Mouse (Mus musculus): ENCODE results near the gene Bdkrb2.

Bdkrb2 gene

DNA sequence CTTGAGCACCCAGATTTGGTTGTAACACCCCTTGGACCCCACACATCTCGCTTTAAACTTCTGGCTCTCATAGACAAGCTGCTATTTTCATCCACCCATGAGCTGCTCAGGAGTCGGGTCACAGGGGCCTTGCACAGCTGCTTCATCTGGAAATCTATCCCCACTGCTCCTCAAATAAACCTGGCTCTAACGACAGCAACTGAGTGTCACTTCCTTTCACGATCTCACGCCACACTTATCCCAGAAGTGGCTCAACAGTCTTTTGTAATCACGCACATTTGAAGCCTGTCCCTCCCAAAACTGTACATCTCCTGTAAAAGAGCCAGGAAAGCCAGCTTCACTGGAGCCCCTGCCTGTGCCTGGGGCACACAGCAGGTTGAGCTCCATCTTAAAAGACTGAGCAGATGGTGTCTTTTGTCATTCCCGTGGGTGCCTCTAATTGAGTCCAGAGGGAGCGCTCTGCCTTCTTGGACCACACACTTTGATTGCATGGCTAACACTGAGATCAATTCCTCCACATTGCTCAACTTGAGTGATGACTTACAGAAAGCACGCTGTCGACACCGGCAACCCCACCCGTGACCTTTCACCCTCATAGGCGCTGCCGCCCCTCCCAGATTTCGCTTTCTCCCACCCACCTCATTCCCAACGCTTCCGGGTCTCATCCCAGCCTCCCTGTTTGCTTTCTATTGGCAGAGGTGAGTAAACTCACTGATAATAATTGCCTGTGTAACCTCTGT, 17.2 kb upstream of the Bdkrb2 start:
- ATAC-seq (ENCODE audit: insufficient number of reproducible peaks, low FRiP score, low TSS enrichment): no peak

DNA sequence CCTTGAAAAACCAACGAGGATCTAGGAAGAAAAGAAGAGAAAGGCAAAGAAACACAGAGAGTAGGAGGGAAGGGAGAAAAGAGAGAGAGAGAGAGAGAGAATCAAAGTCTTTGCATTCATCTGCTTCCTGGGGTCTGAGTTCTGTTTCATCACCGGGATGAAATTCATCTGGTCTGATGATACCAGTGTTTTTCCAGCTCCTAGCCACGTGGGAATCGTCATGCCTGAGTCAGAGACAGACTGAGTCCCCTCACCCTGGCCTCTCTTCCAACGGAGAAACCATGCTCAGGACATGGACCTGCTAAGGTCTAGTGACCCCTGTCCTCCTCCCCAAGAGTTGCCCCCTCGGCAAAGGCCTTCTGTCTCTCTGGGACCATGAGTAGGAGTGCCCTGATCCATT, 16.5 kb upstream of the Bdkrb2 start:
- ATAC-seq (ENCODE audit: insufficient number of reproducible peaks, low FRiP score, low TSS enrichment): no peak

DNA sequence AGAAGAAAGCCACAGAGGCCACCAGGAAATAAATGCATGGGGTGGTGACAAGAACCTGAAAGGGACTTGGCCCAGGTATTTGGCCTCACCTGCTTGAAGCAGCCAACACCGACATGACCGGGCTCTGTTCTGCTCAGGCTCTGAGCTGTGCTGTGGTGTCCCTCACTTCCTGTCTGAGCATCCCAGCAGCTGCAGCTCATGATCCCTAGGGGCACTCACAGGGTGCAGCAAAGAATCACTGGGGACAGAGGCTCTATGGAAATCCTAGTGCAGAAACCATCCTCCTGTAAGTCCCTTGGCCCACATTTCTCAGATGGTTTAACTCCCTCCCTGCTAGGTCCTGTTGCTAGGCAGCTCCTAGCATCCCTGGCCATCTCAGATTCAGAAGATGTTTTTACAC, 15.9 kb upstream of the Bdkrb2 start:
- no peak for ATAC-seq (ENCODE audit: insufficient number of reproducible peaks, low FRiP score, low TSS enrichment)

DNA sequence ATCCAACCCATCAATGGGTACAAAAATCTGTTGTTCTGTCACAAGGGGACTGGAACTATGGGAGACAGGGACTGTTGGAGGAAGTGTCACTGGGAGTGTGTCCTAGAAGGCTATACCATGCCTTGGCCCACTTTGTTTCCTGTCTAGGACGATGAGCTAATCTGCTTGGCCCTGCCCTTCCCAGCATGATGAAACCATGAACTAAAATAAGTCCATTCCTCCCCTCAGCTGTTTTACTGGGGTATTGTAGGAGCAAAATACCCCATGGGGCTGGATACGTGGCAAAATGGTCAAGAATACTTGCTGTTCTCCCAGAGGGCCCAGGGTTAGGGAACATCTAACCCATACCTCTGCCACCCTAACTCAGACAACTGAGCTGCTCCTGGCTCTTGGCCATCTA, 15.0 kb upstream of the Bdkrb2 start:
- ATAC-seq (ENCODE audit: insufficient number of reproducible peaks, low FRiP score, low TSS enrichment): no peak

DNA sequence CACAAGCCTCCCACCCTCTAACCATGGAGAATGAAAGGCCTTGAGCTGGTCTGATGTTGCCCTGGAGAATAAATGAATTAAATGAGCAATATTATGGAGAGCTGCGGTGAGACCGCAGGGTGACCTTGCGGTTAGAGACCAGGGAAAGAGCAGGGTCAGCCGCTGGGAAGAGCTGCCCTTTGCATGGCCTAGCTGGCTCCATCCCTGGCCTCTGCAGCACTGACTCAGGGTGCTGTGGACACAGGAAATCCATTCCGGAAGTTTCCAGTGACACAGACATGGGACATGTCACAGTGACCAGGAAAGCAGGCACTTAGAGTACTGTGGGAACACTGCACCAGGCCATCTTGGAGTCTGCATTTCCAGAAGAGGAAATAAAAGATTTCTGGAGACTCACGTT, 14.1 kb upstream of the Bdkrb2 start:
- no peak for ATAC-seq (ENCODE audit: insufficient number of reproducible peaks, low FRiP score, low TSS enrichment)

DNA sequence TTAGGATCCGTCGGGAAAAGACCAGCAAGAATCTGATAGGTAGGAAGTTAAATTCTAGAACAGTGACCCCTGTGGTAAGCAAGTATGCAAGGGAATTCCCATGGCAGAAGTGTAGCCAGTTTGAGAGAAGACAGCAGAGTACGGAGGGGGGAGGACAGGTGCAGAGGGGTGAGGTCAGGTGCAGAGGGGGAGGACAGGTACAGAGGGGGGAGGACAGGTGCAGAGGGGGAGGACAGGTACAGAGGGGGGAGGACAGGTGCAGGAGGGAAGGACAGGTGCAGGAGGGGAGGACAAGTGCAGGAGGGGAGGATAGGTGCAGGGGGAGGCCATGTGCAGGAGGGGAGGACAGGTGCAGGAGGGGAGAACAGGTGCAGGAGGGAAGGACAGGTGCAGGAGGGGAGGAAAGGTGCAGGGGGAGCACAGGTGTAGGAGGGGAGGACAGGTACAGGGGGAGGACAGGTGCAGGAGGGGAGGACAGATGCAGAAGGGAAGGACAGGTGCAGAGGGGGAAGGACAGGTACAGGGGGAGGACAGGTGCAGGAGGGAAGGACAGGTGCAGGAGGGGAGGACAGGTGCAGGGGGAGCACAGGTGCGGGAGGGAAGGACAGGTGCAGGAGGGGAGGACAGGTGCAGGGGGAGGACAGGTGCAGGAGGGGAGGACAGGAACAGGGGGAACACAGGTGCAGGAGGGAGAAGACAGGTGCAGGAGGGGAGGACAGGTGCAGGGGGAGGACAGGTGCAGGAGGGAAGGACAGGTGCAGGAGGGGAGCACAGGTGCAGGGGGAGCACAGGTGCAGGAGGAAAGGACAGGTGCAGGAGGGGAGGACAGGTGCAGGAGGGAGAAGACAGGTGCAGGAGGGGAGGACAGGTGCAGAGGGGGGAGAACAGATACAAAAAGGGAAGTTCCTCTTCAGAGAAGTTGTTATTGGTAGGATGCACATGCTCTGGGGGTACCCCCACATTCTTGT, 12.9 kb upstream of the Bdkrb2 start:
- ATAC-seq (ENCODE audit: insufficient number of reproducible peaks, low FRiP score, low TSS enrichment): no peak

DNA sequence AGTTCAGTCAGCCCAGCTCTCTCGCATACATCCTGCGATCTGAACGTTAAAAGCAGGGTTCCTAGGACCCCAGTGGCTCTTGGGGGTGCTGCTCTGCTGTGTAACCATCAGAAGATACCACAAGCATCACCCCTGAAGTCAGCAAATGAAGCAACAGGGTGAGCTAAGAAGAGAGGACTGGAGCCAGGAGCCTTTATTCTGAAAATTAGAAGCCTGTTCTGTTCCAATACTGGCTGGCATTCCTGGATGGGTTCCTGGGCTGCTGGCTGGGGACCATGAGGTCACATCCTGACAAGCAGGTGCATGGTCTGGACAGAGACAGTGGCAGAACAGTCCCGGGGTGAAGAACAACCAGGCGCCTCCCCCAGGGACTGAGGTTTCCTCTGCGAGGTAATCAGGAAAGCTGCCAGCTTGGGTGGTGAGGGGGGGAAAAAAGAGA, 11.5 kb upstream of the Bdkrb2 start:
- peak; percentile 41 for ATAC-seq (ENCODE audit: insufficient number of reproducible peaks, low FRiP score, low TSS enrichment)

DNA sequence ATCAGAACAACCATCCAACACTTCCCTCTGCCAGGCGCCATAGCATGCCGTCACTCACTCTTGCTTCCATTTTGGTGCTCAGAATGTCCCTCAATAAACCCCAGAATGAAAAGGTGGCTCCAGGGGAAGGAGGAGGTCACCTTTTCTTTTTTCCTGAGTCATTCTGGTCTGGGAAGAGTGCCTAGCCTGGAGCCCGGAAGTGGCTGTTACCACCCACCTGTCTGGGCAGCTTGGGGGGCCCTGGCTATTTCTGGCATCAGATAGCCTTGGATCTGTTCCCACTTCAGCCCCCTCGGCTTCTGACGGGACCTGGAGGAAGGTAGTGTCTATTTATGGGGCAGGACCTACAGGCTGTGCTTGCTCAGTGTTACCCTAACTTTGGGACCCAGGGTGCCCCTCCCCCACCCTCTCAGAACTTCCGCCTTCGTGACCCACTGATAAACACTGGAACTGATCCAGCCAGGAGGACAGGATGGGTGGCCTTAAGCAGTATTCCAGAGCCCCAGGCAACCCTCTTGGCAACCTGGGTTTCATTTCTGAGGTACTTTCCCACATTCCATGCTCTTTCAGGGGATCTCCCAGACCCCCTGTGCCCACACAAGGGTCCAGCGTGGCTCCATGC, 8.8 kb upstream of the Bdkrb2 start:
- ATAC-seq (ENCODE audit: insufficient number of reproducible peaks, low FRiP score, low TSS enrichment): no peak

DNA sequence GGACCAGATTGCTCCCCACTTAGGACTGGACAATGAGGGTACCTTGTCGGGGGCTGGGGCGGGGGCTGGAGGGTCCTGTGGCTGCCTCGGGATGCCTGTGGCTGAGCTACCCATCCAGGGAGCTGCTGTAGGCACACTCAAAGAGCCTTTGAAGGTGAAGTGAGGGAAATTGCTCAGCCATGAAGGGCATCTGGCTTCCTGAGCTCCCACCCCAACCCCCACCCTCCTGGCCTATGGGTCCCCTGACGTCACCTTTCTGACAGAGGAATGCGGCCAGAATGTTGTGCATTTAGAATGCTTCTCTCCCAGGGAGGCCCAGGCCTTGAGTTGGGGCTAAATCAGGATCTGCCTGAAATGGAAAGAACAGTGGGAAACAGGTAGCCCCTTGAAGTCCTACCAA, 7.9 kb upstream of the Bdkrb2 start:
- ATAC-seq (ENCODE audit: insufficient number of reproducible peaks, low FRiP score, low TSS enrichment): no peak

DNA sequence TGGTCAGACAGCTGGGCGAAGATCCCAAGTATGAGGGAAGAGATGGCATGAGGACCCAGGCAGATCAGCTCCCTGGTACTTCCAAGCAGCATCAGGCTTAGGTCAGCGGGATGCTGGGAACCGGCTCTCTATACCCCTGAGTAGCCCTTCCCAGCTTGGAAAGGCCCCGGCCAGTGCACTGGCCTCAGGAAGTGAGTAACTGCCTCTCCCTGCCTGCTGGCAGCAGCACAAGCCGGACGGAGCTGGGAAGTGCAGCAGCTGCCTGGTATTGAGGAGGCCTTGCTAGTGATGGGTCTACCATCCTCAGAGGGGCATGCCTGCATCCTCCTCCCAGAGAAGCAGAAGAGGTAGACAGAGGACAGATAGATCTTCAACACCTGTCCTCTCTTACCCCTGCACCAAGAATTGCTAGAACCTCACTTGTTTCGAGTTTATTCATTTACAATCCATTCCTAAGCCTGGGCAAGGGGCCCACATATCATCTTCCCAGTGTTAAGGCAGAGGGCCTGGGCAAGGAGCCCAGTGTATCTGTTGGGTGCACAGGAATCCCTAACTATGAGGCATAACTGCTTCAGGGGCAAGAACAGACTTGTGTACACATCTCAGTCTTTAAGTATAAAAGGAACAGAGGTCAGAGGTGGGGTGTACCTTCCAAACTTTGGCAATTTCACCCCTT, 5.6 kb upstream of the Bdkrb2 start:
- no peak for ATAC-seq (ENCODE audit: insufficient number of reproducible peaks, low FRiP score, low TSS enrichment)

DNA sequence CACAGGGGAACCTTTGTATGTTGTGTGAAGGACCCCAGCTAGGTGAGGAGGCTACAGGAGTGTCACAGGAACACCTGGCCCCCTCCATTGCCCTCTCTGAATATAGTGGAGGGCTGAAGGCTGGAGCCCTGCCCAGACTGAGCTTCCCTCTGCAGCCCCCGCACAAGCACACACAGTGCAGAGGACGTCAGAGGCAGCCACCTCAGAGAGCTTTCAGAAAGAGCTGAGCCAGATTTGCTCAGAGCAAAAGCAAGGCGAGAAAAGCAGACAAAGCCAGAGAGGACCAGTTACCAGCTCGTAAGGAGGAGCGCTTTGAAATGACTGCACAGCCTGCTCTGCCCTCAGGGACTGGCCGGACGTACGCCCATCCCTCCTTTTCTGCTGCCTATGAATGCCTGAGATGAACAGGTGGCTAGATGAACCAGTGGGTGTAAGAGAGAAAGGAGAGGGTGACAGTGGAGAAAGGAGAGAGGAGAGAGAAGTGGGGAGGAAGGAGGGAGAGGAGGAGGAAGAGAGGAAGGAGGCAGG, 2.0 kb upstream of the Bdkrb2 start:
- no peak for ATAC-seq (ENCODE audit: insufficient number of reproducible peaks, low FRiP score, low TSS enrichment)

DNA sequence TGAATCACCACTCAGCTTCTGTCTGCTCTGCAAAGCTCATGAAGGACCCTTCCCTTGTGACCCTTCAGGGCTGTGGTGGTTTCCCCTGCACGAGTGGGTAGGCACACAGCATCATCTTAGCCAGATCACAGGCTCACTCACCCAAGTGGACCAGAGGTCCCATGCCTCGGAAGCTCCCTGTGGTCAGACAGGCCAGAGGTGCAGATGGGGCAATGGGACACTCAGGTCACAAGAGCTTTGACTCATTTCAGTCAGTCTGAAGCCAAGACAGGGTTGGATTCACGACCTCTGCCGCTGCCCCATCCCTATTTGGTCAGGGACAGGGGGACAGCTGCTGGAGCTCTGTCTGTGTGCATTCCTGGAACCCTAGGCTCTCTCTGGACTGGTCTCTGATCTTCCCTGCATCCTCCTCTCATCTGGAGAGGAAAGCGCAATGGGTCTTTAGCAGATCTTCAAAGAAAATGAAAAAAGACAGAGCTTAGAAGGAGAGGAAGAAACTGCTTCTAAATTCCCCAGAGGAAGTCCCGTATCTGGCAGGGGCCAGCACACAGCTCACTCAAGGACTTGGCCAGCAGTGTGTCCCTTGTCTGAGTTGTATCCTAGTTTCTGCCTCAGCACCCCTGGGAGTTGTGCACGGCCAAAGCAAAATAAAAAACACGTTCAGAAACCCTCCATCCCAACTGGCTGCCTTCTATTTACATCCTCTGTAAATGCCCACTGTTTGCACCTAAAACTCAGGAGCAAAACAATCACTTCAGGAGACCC, 788 bp upstream of the Bdkrb2 start:
- no peak for ATAC-seq (ENCODE audit: insufficient number of reproducible peaks, low FRiP score, low TSS enrichment)

DNA sequence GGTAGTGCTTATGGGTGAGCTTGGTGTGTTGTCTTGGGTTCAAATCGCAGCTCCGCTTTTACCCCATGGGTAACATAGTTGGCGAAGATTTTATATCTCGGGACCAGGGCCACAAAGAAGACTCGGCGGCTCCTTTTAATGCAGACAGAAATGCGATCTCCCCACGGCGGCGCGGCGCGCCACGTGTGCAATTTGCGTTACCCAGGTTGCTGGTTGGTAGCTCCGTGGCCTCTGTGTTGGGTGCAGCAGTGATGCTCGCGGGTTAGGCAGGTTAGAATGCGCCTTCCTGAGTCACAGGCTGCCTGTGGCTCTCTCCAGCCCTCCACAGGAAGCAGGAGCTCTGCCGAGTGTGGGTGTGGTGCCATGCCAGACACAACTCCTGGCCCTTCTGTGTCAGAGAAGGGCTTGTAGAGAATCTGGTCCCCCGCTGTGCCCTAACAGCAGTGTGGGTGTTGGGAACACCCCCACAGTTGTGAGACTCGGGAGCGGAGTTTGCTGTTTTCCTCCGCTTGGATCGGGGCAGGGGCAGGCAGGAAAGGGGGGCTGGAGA, 775 bp downstream of the Bdkrb2 start:
- ATAC-seq (ENCODE audit: insufficient number of reproducible peaks, low FRiP score, low TSS enrichment): no peak

DNA sequence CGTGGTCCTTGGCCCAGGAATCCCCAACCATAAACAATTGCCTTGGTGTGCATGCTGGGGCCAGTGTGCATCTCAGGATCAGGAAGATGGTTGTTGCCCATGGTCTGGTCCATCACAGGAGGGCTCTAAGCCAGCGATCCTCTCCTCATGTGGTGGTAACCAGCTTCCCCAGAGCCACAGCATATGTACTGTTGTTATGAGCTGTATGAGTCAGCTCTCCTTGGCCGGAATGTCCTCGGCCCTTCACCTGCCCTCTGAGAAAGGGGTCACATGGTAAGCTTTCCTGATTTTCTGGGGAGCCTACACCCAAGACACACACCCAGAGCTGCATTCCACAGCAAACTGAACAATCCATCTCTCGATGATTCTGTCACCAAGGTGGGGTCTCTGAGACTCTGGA, 2.2 kb downstream of the Bdkrb2 start:
- no peak for ATAC-seq (ENCODE audit: insufficient number of reproducible peaks, low FRiP score, low TSS enrichment)

DNA sequence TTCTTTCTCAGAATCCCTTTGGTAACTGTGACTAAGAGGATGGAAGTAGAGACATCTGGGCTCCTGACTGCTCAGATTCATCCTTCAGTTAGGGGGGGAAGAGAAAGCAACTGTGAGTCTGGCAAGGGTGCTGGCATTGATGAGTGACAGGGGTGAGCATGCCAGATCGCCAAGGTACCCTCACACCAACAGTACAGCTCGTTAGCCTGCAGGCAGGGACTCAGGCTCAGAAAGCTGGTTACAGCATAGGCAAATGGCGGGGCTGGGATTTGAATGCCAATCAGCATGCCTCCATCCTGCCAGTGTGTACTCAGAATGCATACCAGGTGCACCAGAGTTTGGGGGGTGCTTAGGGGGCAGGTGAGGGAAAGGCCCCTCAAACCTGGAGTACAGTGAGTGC, 8.8 kb downstream of the Bdkrb2 start:
- no peak for ATAC-seq (ENCODE audit: insufficient number of reproducible peaks, low FRiP score, low TSS enrichment)

DNA sequence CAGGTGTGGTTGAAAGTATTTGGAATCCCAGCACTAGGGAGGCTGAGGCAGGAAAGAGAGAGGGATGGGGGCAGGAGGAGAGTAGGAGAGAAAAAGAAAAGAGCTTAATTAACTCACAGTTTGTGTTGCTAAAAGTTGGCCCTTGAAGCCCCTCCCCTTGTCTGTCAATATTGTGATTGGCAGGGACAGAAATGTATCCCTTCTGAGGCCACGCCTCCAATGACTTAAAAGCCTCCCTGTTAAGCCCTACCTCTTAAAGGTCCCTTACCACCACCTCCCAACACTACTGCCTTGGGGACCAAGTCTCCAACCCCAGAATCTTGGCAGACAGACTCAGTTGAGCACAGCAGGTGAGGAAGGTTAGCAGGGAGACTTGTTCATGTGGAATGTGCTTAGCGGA, 9.6 kb downstream of the Bdkrb2 start:
- no peak for ATAC-seq (ENCODE audit: insufficient number of reproducible peaks, low FRiP score, low TSS enrichment)

DNA sequence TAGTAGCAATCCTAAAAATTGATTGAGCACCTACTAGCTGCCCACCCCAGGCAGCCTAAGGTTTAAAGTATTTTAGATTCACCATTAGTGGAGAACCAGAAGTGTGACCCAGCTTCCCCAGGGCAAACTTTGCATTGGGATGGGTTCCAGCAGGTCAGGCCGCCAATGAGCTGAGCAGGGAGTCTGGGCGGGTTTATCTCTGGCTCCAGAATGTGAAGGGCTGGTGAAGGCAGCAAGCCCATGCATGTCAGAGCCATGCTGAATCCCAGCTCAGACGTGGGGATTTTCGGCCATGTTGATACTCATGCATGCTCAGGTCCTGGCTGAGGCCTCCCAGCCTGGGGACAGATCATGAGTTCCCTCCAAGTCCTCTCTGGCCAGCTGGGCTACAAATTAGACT, 11.3 kb downstream of the Bdkrb2 start:
- no peak for ATAC-seq (ENCODE audit: insufficient number of reproducible peaks, low FRiP score, low TSS enrichment)

DNA sequence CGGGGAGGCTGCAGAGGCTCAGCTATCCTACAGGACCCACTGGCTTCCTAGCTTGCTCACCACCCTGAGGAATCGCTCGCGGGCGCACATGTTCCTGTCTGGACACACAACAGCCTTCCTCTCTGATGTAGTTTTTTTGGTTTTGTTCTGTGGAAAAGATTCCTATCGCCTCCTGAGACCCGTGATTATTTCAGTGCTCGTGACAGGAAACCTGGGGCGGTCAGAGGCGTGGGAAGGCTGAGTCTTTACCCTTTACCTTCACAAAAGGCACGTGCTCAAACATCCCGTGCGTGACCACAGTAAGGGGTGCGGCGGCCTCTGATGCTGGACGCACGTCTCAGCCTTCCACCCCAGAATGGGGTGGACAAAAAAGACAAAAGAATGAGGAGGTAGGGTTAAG, 17.5 kb downstream of the Bdkrb2 start:
- no peak for ATAC-seq (ENCODE audit: insufficient number of reproducible peaks, low FRiP score, low TSS enrichment)

DNA sequence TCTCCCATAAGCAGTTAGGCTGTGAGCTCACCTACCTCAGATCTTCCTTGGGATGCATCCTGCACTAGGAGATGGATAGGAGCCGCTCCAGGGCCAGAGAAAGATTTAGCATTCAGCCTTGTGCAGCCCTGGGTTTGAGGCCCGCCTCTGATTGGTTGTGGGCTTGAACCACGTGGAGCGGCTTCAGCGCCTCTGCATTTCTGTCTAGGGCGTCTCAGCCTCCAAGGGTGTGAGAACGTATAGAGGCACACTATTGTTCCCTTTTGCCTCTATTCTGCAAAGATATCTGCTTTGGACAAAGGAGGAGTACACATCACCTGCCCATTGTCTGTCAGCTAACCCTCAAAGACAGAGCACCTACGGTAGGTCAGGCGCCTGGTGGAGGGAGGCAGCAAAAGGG, 19.5 kb downstream of the Bdkrb2 start:
- no peak for ATAC-seq (ENCODE audit: insufficient number of reproducible peaks, low FRiP score, low TSS enrichment)
